Mouse (Mus musculus): ENCODE data around the gene AB124611. TPM values are rescaled to one million over a fixed set of nuclear protein-coding genes. Genes with fewer than 3 reads are reported as not detected.
A peak's percentile ranks its signal among the peaks of the same experiment; 100 is the strongest.

AB124611 gene
- polyA plus RNA-seq, 1 experiment from 2014 or later = 3.9 TPM

GRCm38 (mm10) chr9:21551049-21551448 is 25.1 kb downstream of the AB124611 start:
- H3K36me3 ChIP-seq = peaks cover 9% of the 10 kb centered on the region; the same call in 1 of the 2 replicates
- H3K4me3 ChIP-seq = no peak overlapping the region
- H3K27ac ChIP-seq = no peak overlapping the region
- no peak for ATAC-seq (ENCODE audit: borderline replicate concordance, extremely low read depth, low FRiP score, low TSS enrichment)
- H3K4me1 ChIP-seq = peaks cover 15% of the 10 kb centered on the region
- no peak overlapping the region; the same call in 1 of the 2 replicates for H3K9ac ChIP-seq
- no peaks in the 10 kb centered on the region for H3K27me3 ChIP-seq
- no peaks in the 10 kb centered on the region for H3K9me3 ChIP-seq
- no peak overlapping the region for H3K4me2 ChIP-seq
- WGBS = 98% methylated on average over 2 of the region's 2 CpGs

DNA sequence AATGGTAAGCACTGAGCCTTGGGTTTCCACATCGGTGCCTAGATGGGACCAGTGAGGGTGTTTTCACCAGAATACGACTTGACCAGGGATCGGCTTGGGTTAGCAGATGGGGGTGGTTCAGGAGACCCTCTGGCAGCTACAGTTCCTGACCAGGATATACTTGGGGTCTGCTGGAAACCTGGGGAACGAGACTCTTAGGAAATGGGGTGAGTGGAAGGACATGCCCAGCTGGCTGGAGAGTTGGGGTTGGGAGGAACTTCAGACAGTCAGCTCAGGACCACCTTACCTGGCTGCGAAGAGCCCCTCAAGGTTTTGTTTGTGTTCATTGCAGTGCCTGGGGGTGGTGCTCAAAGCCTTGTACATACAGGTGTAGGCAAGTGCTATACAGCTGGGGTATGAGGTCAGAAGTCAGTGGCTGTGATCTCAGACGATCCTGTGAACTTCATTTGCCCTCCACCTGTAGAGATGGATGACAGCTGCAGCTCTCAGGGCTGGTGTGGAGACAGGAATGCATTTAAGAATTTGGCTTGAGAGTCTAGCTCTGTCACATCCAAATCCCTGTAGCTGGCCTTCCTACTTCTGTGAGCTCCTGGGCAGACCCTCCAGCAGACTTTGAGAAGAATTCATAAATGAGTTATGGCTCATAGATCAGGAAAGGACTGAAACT is 27.8 kb downstream of the AB124611 start:
- no peak for ATAC-seq (ENCODE audit: borderline replicate concordance, extremely low read depth, low FRiP score, low TSS enrichment)
- peaks cover 5% of the 10 kb centered on the region; the same call in 1 of the 2 replicates for H3K4me1 ChIP-seq
- H3K4me3 ChIP-seq = no peak overlapping the region
- no peak overlapping the region for H3K27ac ChIP-seq
- peaks cover 9% of the 10 kb centered on the region; the same call in 1 of the 2 replicates for H3K36me3 ChIP-seq
- no peaks in the 10 kb centered on the region for H3K9me3 ChIP-seq
- no peaks in the 10 kb centered on the region for H3K27me3 ChIP-seq
- WGBS = 76% methylated on average over 6 of the region's 6 CpGs
- no peak overlapping the region for H3K4me2 ChIP-seq
- no peak overlapping the region for H3K9ac ChIP-seq

DNA sequence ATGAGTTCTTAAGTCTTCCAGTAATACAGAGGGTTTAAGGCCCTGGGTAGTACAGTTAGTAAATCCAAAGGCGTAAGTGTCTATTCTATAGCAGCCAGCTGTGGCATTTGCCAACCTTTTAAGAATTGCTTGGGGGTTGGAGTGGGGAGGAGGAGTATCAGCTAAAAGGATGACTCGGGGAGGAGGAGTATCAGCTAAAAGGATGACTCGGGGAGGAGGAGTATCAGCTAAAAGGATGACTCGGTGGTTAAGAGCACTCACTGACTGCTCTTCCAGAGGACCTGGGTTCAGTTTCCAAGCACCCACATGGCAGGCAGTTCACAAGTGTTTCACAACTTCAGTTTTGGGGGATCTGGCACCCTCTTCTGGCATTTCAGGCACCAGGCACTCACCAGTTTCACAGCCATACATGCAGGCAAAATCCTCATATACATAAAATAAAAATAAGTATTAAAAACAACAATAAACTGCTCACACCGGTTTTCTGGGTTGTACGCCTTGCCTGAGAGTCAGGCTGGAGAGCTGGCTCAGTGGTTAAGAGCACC is 29.3 kb downstream of the AB124611 start:
- Histone ChIP-seq H3K4me2 (no peak overlapping the region), H3K4me3 (no peak overlapping the region), H3K36me3 (peaks cover 7% of the 10 kb centered on the region; the same call in 1 of the 2 replicates), H3K9me3 (no peaks in the 10 kb centered on the region), H3K27me3 (no peaks in the 10 kb centered on the region), H3K4me1 (no peaks in the 10 kb centered on the region), H3K27ac (no peak overlapping the region), H3K9ac (no peak overlapping the region)
- ATAC-seq (ENCODE audit: borderline replicate concordance, extremely low read depth, low FRiP score, low TSS enrichment) = no peak
- WGBS = 81% methylated on average over 6 of the region's 6 CpGs

- no peak for ATAC-seq (ENCODE audit: borderline replicate concordance, extremely low read depth, low FRiP score, low TSS enrichment)
- H3K9me3 ChIP-seq = no peaks in the 10 kb centered on the region
- H3K27me3 ChIP-seq = no peaks in the 10 kb centered on the region
- H3K9ac ChIP-seq = no peak overlapping the region
- no peaks in the 10 kb centered on the region for H3K4me1 ChIP-seq
- no peak overlapping the region for H3K27ac ChIP-seq
- 0 out of 2 replicates have a peak, but pooled peaks cover 2% of the 10 kb centered on the region for H3K36me3 ChIP-seq
- no peak overlapping the region for H3K4me2 ChIP-seq
- no peak overlapping the region for H3K4me3 ChIP-seq
- 78% methylated on average over 2 of the region's 2 CpGs for WGBS
These were observed 31.0 kb downstream of the AB124611 start for GRCm38 (mm10) chr9:21556996-21557395.

DNA sequence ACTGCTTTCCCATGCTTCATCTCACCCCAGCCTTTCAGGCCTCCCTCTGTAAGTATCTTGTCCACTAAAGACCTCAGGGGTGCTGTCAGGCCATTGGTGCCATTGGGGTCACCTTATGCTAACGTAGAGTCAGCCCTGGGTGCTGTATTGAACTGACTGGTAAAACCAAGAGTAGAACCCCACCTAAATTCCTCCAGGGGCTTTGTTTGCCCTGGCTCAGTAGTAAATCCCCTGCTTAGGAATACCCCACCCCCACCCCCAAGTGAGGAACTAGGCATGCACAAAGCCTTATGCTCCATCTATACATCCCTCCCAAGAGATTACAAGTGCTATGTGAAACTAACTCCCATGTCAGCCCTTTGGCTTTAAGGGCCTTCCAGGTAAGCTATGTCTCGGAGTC is 31.6 kb downstream of the AB124611 start:
- H3K4me2 ChIP-seq = no peak overlapping the region
- ATAC-seq (ENCODE audit: borderline replicate concordance, extremely low read depth, low FRiP score, low TSS enrichment) = no peak
- H3K9me3 ChIP-seq = no peaks in the 10 kb centered on the region
- H3K9ac ChIP-seq = no peak overlapping the region
- no peaks in the 10 kb centered on the region for H3K4me1 ChIP-seq
- no peak overlapping the region for H3K27ac ChIP-seq
- H3K36me3 ChIP-seq = 0 out of 2 replicates have a peak, but pooled peaks cover 2% of the 10 kb centered on the region
- H3K4me3 ChIP-seq = no peak overlapping the region
- whole genome bisulfite sequencing = 88% methylated on average over 2 of the region's 2 CpGs
- no peaks in the 10 kb centered on the region for H3K27me3 ChIP-seq

- Histone ChIP-seq H3K4me3 (no peak overlapping the region), H3K27me3 (no peaks in the 10 kb centered on the region), H3K4me1 (no peaks in the 10 kb centered on the region), H3K9ac (no peak overlapping the region), H3K27ac (no peak overlapping the region), H3K9me3 (no peaks in the 10 kb centered on the region), H3K4me2 (no peak overlapping the region), H3K36me3 (0 out of 2 replicates have a peak, but pooled peaks cover 2% of the 10 kb centered on the region)
- WGBS = 62% methylated on average over 4 of the region's 4 CpGs
- peak; percentile 54; the same call in 1 of the 2 replicates for ATAC-seq (ENCODE audit: borderline replicate concordance, extremely low read depth, low FRiP score, low TSS enrichment)
These were observed 32.4 kb downstream of the AB124611 start for GRCm38 (mm10) chr9:21558366-21558765.

GRCm38 (mm10) chr9:21559151-21559550 is 33.2 kb downstream of the AB124611 start:
- H3K9ac ChIP-seq = no peak overlapping the region
- ATAC-seq (ENCODE audit: borderline replicate concordance, extremely low read depth, low FRiP score, low TSS enrichment) = no peak
- H3K4me2 ChIP-seq = no peak overlapping the region
- 0 out of 2 replicates have a peak, but pooled peaks cover 2% of the 10 kb centered on the region for H3K36me3 ChIP-seq
- H3K27ac ChIP-seq = no peak overlapping the region
- 97% methylated on average over 3 of the region's 3 CpGs for WGBS
- H3K4me1 ChIP-seq = no peaks in the 10 kb centered on the region
- H3K9me3 ChIP-seq = no peaks in the 10 kb centered on the region
- H3K4me3 ChIP-seq = no peak overlapping the region
- H3K27me3 ChIP-seq = no peaks in the 10 kb centered on the region

GRCm38 (mm10) chr9:21564420-21564819 is 38.4 kb downstream of the AB124611 start:
- no peak overlapping the region for H3K27ac ChIP-seq
- no peak overlapping the region for H3K4me3 ChIP-seq
- H3K9me3 ChIP-seq = no peaks in the 10 kb centered on the region
- no peak for ATAC-seq (ENCODE audit: borderline replicate concordance, extremely low read depth, low FRiP score, low TSS enrichment)
- peaks cover 4% of the 10 kb centered on the region; the same call in 1 of the 2 replicates for H3K4me1 ChIP-seq
- 70% methylated on average over 1 of the region's 1 CpGs for WGBS
- no peaks in the 10 kb centered on the region for H3K27me3 ChIP-seq
- H3K36me3 ChIP-seq = peaks cover 9% of the 10 kb centered on the region; the same call in 1 of the 2 replicates
- H3K4me2 ChIP-seq = no peak overlapping the region
- H3K9ac ChIP-seq = no peak overlapping the region

DNA sequence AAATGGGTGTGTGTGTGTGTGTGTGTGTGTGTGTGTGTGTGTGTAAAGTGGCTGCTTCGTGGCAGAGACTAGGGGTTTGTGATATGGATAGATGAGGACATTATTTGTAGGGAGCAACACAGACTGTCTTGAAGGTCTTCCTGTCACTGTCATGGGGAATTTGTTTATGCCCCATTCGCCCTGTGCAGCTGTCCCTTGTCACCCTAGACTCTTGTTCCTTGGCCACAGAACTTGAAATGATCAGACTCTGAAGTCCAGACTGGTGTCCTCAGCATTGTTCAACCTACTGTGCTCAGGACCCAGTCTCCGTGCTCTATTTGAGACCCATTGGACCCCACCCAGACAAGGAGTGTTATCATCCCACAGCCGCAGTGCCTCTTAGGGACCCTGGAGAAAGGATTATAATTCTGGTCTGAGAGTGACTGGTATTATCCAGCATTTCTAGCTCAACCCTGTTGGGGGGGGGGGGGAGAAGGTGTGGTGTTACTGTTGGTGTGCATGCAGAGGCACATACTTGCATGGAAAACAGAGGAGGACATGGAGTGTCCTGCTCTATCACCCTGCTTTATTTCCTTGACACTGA is 39.1 kb downstream of the AB124611 start:
- H3K4me3 ChIP-seq = no peak overlapping the region
- H3K27ac ChIP-seq = no peak overlapping the region
- peaks cover 4% of the 10 kb centered on the region; the same call in 1 of the 2 replicates for H3K4me1 ChIP-seq
- WGBS = 81% methylated on average over 4 of the region's 4 CpGs
- H3K27me3 ChIP-seq = no peaks in the 10 kb centered on the region
- H3K4me2 ChIP-seq = no peak overlapping the region
- H3K36me3 ChIP-seq = peaks cover 16% of the 10 kb centered on the region
- H3K9me3 ChIP-seq = no peaks in the 10 kb centered on the region
- ATAC-seq (ENCODE audit: borderline replicate concordance, extremely low read depth, low FRiP score, low TSS enrichment) = no peak
- no peak overlapping the region for H3K9ac ChIP-seq

DNA sequence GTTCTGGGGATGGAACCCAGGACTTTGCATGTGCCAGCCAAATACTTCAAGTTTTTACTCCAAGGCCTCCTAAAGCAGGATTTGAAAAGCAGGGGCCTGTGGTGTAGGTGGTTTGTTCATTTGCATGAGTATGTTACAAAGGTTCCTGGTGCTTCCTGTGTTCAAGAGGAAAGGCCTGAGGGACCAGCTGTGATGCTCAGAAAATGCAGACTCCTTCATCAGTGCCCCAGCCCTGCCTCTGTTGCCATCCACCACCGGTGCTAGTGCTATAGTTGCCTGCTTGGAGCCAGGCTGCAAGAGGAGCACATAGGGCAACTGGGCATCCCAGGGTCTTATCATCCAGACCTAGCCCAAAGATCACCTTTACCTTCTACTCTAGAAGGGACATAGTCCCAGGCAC is 40.6 kb downstream of the AB124611 start:
- H3K4me1 ChIP-seq = peaks cover 4% of the 10 kb centered on the region; the same call in 1 of the 2 replicates
- no peak overlapping the region for H3K9ac ChIP-seq
- no peak overlapping the region for H3K4me2 ChIP-seq
- no peaks in the 10 kb centered on the region for H3K27me3 ChIP-seq
- no peak overlapping the region for H3K27ac ChIP-seq
- H3K9me3 ChIP-seq = no peaks in the 10 kb centered on the region
- peaks cover 27% of the 10 kb centered on the region for H3K36me3 ChIP-seq
- 94% methylated on average over 1 of the region's 1 CpGs for WGBS
- no peak overlapping the region for H3K4me3 ChIP-seq
- no peak for ATAC-seq (ENCODE audit: borderline replicate concordance, extremely low read depth, low FRiP score, low TSS enrichment)

GRCm38 (mm10) chr9:21567051-21567450 is 41.1 kb downstream of the AB124611 start:
- Histone ChIP-seq H3K9me3 (no peaks in the 10 kb centered on the region), H3K4me3 (no peak overlapping the region), H3K4me2 (no peak overlapping the region), H3K27ac (no peak overlapping the region), H3K27me3 (no peaks in the 10 kb centered on the region), H3K36me3 (peaks cover 32% of the 10 kb centered on the region), H3K4me1 (peaks cover 4% of the 10 kb centered on the region; the same call in 1 of the 2 replicates), H3K9ac (no peak overlapping the region)
- no peak for ATAC-seq (ENCODE audit: borderline replicate concordance, extremely low read depth, low FRiP score, low TSS enrichment)
- WGBS = 81% methylated on average over 2 of the region's 2 CpGs

DNA sequence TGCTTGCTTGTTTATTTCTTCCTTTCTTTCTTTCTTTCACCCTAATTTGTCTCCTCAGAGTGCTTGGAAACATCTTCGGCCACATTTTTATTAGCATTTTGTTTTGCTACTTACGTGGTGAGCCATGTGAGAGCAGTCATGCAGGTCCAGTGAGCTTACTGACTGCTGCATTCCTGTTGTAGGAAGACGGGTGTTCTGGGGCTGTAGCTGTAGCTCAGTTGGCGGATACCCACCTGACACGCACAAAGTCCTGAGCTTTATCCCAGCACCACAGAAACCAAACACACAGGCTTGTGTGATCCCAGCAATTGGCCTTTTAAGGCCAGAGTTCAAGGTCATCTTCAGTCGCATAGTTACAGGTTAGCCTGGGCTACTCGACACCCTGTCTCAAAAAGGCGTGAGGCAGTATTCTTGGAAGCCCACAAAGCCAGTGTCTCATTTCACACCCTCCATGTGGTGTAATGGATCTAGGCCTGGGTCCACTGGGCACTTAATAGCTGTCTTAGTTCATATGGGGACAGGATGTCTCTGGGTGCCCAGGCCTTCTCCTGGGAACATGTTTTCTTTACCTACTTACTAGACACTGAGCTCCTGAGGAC is 42.8 kb downstream of the AB124611 start:
- 87% methylated on average over 8 of the region's 8 CpGs for WGBS
- no peak overlapping the region for H3K9ac ChIP-seq
- H3K9me3 ChIP-seq = no peaks in the 10 kb centered on the region
- no peak overlapping the region for H3K27ac ChIP-seq
- H3K4me3 ChIP-seq = no peak overlapping the region
- no peaks in the 10 kb centered on the region for H3K27me3 ChIP-seq
- no peak for ATAC-seq (ENCODE audit: borderline replicate concordance, extremely low read depth, low FRiP score, low TSS enrichment)
- peaks cover 4% of the 10 kb centered on the region; the same call in 1 of the 2 replicates for H3K4me1 ChIP-seq
- peaks cover 42% of the 10 kb centered on the region for H3K36me3 ChIP-seq
- H3K4me2 ChIP-seq = no peak overlapping the region
